In genomic region chr7:19002115-19002514, GRCm38 (mm10) we compare ENCODE assay signal across 7 mouse cellular contexts. TPM values are rescaled to one million over a fixed set of nuclear protein-coding genes. Genes with fewer than 3 reads are reported as not detected.
DNase-seq lines count a peak whose midpoint lies in the region; ATAC-seq lines count a peak whose summit lies in the region.

No protein-coding gene starts in this region.

- H3K36me3 ChIP-seq in lung, embryonic 16.5 days (ENCODE audit: control insufficient read depth, insufficient read depth, low read length), result peaks cover 9% of the 10 kb centered on the region
- peaks cover 3% of the 10 kb centered on the region; the same call in 1 of the 2 replicates for H3K36me3 ChIP-seq in forebrain, embryonic 11.5 days (ENCODE audit: control insufficient read depth, insufficient read depth, low read length)
- H3K36me3 ChIP-seq in limb, embryonic 12.5 days, result peaks cover 33% of the 10 kb centered on the region
- peaks cover 18% of the 10 kb centered on the region for H3K36me3 ChIP-seq in stomach, embryonic 14.5 days (ENCODE audit: control insufficient read depth, insufficient read depth, low read length)

- no peak for DNase-seq in lung, postnatal 10 days
- DNase-seq in forebrain, embryonic 11.5 days (ENCODE audit: low spot score), result no peak
- DNase-seq in adrenal gland, postnatal 10 days, result no peak
- no peak for DNase-seq in adipocyte (ENCODE audit: low spot score)

- H3K9ac ChIP-seq in lung, embryonic 16.5 days (ENCODE audit: low read length), result peak overlapping the region; percentile 75
- peak overlapping the region; percentile 73; the same call in 1 of the 2 replicates for H3K9ac ChIP-seq in forebrain, embryonic 11.5 days (ENCODE audit: low read length)
- peak overlapping the region; percentile 58 for H3K9ac ChIP-seq in limb, embryonic 12.5 days (replicated peaks)
- H3K9ac ChIP-seq in stomach, embryonic 14.5 days (replicated peaks; ENCODE audit: low read depth, low read length), result peak overlapping the region; percentile 43; the same call in 1 of the 2 replicates

- peak overlapping the region; percentile 78 for H3K27ac ChIP-seq in lung, embryonic 16.5 days (ENCODE audit: low read length)
- H3K27ac ChIP-seq in forebrain, embryonic 11.5 days (ENCODE audit: low read depth, low read length), result no peak overlapping the region
- peak overlapping the region; percentile 76; the same call in 1 of the 2 replicates for H3K27ac ChIP-seq in limb, embryonic 12.5 days
- H3K27ac ChIP-seq in stomach, embryonic 14.5 days (ENCODE audit: low read length), result peak overlapping the region; percentile 48; the same call in 1 of the 2 replicates

- no peaks in the 10 kb centered on the region for H3K27me3 ChIP-seq in lung, embryonic 16.5 days (ENCODE audit: control insufficient read depth, insufficient read depth, low read depth, low read length)
- no peaks in the 10 kb centered on the region for H3K27me3 ChIP-seq in forebrain, embryonic 11.5 days (ENCODE audit: control insufficient read depth, insufficient read depth, low read length)
- H3K27me3 ChIP-seq in limb, embryonic 12.5 days, result no peaks in the 10 kb centered on the region
- no peaks in the 10 kb centered on the region for H3K27me3 ChIP-seq in stomach, embryonic 14.5 days (ENCODE audit: control insufficient read depth, insufficient read depth, low read length)

- peak overlapping the region; percentile 48 for H3K4me3 ChIP-seq in lung, embryonic 16.5 days (ENCODE audit: low read length)
- peak overlapping the region; percentile 30 for H3K4me3 ChIP-seq in forebrain, embryonic 11.5 days (ENCODE audit: low read depth, low read length)
- H3K4me3 ChIP-seq in limb, embryonic 12.5 days (replicated peaks), result peak overlapping the region; percentile 37
- H3K4me3 ChIP-seq in stomach, embryonic 14.5 days (ENCODE audit: low read depth, low read length), result peak overlapping the region; percentile 26

- 8% methylated on average over 4 of the region's 4 CpGs for WGBS in lung, embryonic 16.5 days
- 57% methylated on average over 4 of the region's 4 CpGs for WGBS in forebrain, embryonic 11.5 days
- WGBS in limb, embryonic 12.5 days, result 31% methylated on average over 4 of the region's 4 CpGs
- 15% methylated on average over 4 of the region's 4 CpGs for WGBS in stomach, embryonic 14.5 days

- no peaks in the 10 kb centered on the region for H3K9me3 ChIP-seq in lung, embryonic 16.5 days (ENCODE audit: control insufficient read depth, low read length)
- no peaks in the 10 kb centered on the region for H3K9me3 ChIP-seq in forebrain, embryonic 11.5 days (ENCODE audit: control insufficient read depth, low read length)
- H3K9me3 ChIP-seq in limb, embryonic 12.5 days, result no peaks in the 10 kb centered on the region
- no peaks in the 10 kb centered on the region for H3K9me3 ChIP-seq in stomach, embryonic 14.5 days (ENCODE audit: control insufficient read depth, low read depth, low read length)

- H3K4me2 ChIP-seq in lung, embryonic 16.5 days (ENCODE audit: low read depth, low read length), result peak overlapping the region; percentile 78
- H3K4me2 ChIP-seq in forebrain, embryonic 11.5 days (ENCODE audit: low read depth, low read length, severe bottlenecking), result peak overlapping the region; percentile 67; the same call in 1 of the 2 replicates
- H3K4me2 ChIP-seq in limb, embryonic 12.5 days, result peak overlapping the region; percentile 64
- peak overlapping the region; percentile 52 for H3K4me2 ChIP-seq in stomach, embryonic 14.5 days (replicated peaks; ENCODE audit: low read depth, low read length)

- peaks cover 35% of the 10 kb centered on the region for H3K4me1 ChIP-seq in lung, embryonic 16.5 days (replicated peaks; ENCODE audit: control insufficient read depth, insufficient read depth, low read length)
- peaks cover 22% of the 10 kb centered on the region for H3K4me1 ChIP-seq in forebrain, embryonic 11.5 days (replicated peaks; ENCODE audit: control insufficient read depth, insufficient read depth, low read length)
- peaks cover 35% of the 10 kb centered on the region for H3K4me1 ChIP-seq in limb, embryonic 12.5 days (replicated peaks)
- peaks cover 30% of the 10 kb centered on the region for H3K4me1 ChIP-seq in stomach, embryonic 14.5 days (ENCODE audit: control insufficient read depth, insufficient read depth, low read length)

- no peak for ATAC-seq in lung, embryonic 16.5 days (ENCODE audit: low read depth)
- ATAC-seq in forebrain, embryonic 11.5 days (replicated peaks; ENCODE audit: low FRiP score), result no peak
- ATAC-seq in limb, embryonic 12.5 days (ENCODE audit: insufficient number of reproducible peaks, insufficient read depth, low FRiP score, low TSS enrichment, low read depth), result no peak
- no peak for ATAC-seq in stomach, embryonic 14.5 days (ENCODE audit: insufficient number of reproducible peaks, insufficient read depth, low FRiP score, low read depth)

RNA-seq across cellular contexts. Expression of gene Irf2bp1, which starts 1.7 kb away (rescaled TPM):
- polyA plus RNA-seq in lung, embryonic 16.5 days (2015; fragmentation: Nextera tagmentation; extraction: Ambion mirVana), result 16.0 and 16.5 TPM in 2 replicates
- 31.6 and 39.4 TPM in 2 replicates for polyA plus RNA-seq in forebrain, embryonic 11.5 days (2014; fragmentation: Nextera tagmentation; extraction: Ambion mirVana)
- 44.4 and 47.5 TPM in 2 replicates for polyA plus RNA-seq in limb, embryonic 12.5 days (2016; fragmentation: Nextera tagmentation; extraction: Ambion mirVana)
- 22.7 and 25.5 TPM in 2 replicates for polyA plus RNA-seq in stomach, embryonic 14.5 days (2014; fragmentation: Nextera tagmentation; extraction: Ambion mirVana)
- total RNA-seq in adrenal gland, postnatal 10 days (2021), result 10 to 100 TPM; 36.9 to 37.2 TPM

RNA-seq across cellular contexts. Expression of gene Mypop, which starts 11.1 kb away (rescaled TPM):
- polyA plus RNA-seq in lung, embryonic 16.5 days (2015; fragmentation: Nextera tagmentation; extraction: Ambion mirVana), result 2.1 and 2.8 TPM in 2 replicates
- 4.6 and 4.7 TPM in 2 replicates for polyA plus RNA-seq in forebrain, embryonic 11.5 days (2014; fragmentation: Nextera tagmentation; extraction: Ambion mirVana)
- polyA plus RNA-seq in limb, embryonic 12.5 days (2016; fragmentation: Nextera tagmentation; extraction: Ambion mirVana), result 6.4 and 6.5 TPM in 2 replicates
- 3.0 and 3.5 TPM in 2 replicates for polyA plus RNA-seq in stomach, embryonic 14.5 days (2014; fragmentation: Nextera tagmentation; extraction: Ambion mirVana)
- total RNA-seq in adrenal gland, postnatal 10 days (2021), result 1 to 10 TPM; 6.4 to 6.8 TPM

RNA-seq across cellular contexts. Expression of gene Nanos2, which starts 14.9 kb away (rescaled TPM):
- not detected in 2 replicates for polyA plus RNA-seq in lung, embryonic 16.5 days (2015; fragmentation: Nextera tagmentation; extraction: Ambion mirVana)
- polyA plus RNA-seq in forebrain, embryonic 11.5 days (2014; fragmentation: Nextera tagmentation; extraction: Ambion mirVana), result not detected in 2 replicates
- polyA plus RNA-seq in limb, embryonic 12.5 days (2016; fragmentation: Nextera tagmentation; extraction: Ambion mirVana), result not detected in 2 replicates
- not detected in 2 replicates for polyA plus RNA-seq in stomach, embryonic 14.5 days (2014; fragmentation: Nextera tagmentation; extraction: Ambion mirVana)
- total RNA-seq in adrenal gland, postnatal 10 days (2021), result not detected

RNA-seq across cellular contexts. Expression of gene Foxa3, which starts 21.2 kb away (rescaled TPM):
- polyA plus RNA-seq in lung, embryonic 16.5 days (2015; fragmentation: Nextera tagmentation; extraction: Ambion mirVana), result 2.3 TPM in 2 replicates
- polyA plus RNA-seq in forebrain, embryonic 11.5 days (2014; fragmentation: Nextera tagmentation; extraction: Ambion mirVana), result not detected in 2 replicates
- polyA plus RNA-seq in limb, embryonic 12.5 days (2016; fragmentation: Nextera tagmentation; extraction: Ambion mirVana), result 0.81 and 1.8 TPM in 2 replicates
- polyA plus RNA-seq in stomach, embryonic 14.5 days (2014; fragmentation: Nextera tagmentation; extraction: Ambion mirVana), result 14.8 and 15.3 TPM in 2 replicates
- total RNA-seq in adrenal gland, postnatal 10 days (2021), result 10 to 100 TPM in 1 of 2 experiments, 1 to 10 TPM in 1; 4.8 to 14.0 TPM

RNA-seq across cellular contexts. Expression of gene Sympk, which starts 22.1 kb away (rescaled TPM):
- polyA plus RNA-seq in lung, embryonic 16.5 days (2015; fragmentation: Nextera tagmentation; extraction: Ambion mirVana), result 27.4 and 27.5 TPM in 2 replicates
- 31.0 and 39.7 TPM in 2 replicates for polyA plus RNA-seq in forebrain, embryonic 11.5 days (2014; fragmentation: Nextera tagmentation; extraction: Ambion mirVana)
- polyA plus RNA-seq in limb, embryonic 12.5 days (2016; fragmentation: Nextera tagmentation; extraction: Ambion mirVana), result 51.9 and 56.0 TPM in 2 replicates
- 21.7 and 23.7 TPM in 2 replicates for polyA plus RNA-seq in stomach, embryonic 14.5 days (2014; fragmentation: Nextera tagmentation; extraction: Ambion mirVana)
- total RNA-seq in adrenal gland, postnatal 10 days (2021), result 10 to 100 TPM; 78.0 to 89.0 TPM
